Mouse (Mus musculus): ENCODE results near the gene Cherp.

DNA sequence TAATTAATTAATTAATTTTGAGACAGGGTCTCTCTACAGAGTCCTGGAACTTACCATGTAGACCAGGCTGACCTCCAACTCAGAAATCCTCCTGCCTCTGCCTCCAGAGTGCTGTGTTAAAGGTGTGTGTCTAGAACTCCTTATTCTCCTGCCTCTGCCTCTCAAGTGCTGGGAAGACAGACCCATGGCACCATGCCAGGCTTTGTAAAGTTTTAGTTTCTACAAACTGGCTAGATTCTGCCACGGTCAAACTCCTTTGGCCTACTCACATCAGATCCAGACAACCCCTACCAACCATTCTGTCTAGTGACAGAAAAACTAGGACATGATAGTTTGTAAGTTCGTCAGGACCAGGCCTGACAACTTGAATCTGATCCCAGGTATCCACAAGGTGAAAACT lies 16.0 kb upstream of the Cherp start:
- TF ChIP-seq CTCF (IDR thresholded peaks at IDR 0.05; ENCODE audit: low read depth): no peak
- TF ChIP-seq EP300 (optimal IDR thresholded peaks at IDR 0.05): no peak

All from stomach, postnatal 0 days (tissue).